Mouse (Mus musculus) CH12.LX (cell line): ENCODE results near the gene Zfp276. TPM values are rescaled to one million over a fixed set of nuclear protein-coding genes. Genes with fewer than 3 reads are reported as not detected.

Source experiments
- DNase-seq: peaks from one replicate; pipeline ENCODE4 v3.0.0-alpha.2; 2013; ENCODE audit errors: extremely low read depth
- H3K27ac ChIP-seq: 2 replicates; pipeline ENCODE4 v1.5.1; 2012; ENCODE audit warnings: low read depth, mild to moderate bottlenecking, control low read depth, moderate library complexity; ENCODE audit not compliant: insufficient read depth
- H3K27me3 ChIP-seq: replicated peaks from 2 replicates; pipeline ENCODE3; 2012; ENCODE audit warnings: inconsistent platforms
- H3K36me3 ChIP-seq, 2 experiments: replicated peaks in 1 of 2; 2 replicates each; pipeline versions ENCODE3 to v1.6.1; 2012; ENCODE audit warnings: inconsistent platforms in 1 of 2, low read length in 1 of 2, mild to moderate bottlenecking in 1 of 2, mixed read lengths in 1 of 2, moderate library complexity in 1 of 2; ENCODE audit not compliant: control insufficient read depth in 1 of 2, insufficient read depth in 1 of 2
- H3K4me1 ChIP-seq, 2 experiments: 2 replicates each; pipeline ENCODE4 v1.6.1; 2012; ENCODE audit warnings: inconsistent platforms in 1 of 2, moderate library complexity in 1 of 2; ENCODE audit not compliant: insufficient read depth in 2 of 2, control insufficient read depth in 1 of 2
- H3K4me2 ChIP-seq: 2 replicates; pipeline ENCODE4 v1.6.1; 2012; ENCODE audit warnings: low read depth, mild to moderate bottlenecking, control low read depth; ENCODE audit not compliant: poor library complexity, insufficient read depth, severe bottlenecking
- H3K4me3 ChIP-seq, 3 experiments: fragments of 150-350 bp in 1 of 3; sonication (generic) in 1 of 3; replicated peaks in 1 of 3; 2 replicates each; pipeline versions ENCODE3 to v1.5.1; 2011 to 2012; ENCODE audit warnings: low read depth in 2 of 3, low read length in 2 of 3, mild to moderate bottlenecking in 2 of 3, moderate library complexity in 2 of 3, control low read depth in 1 of 3, improper control_type of control experiment in 1 of 3, inconsistent platforms in 1 of 3, mixed read lengths in 1 of 3; ENCODE audit not compliant: poor library complexity in 1 of 3
- H3K79me2 ChIP-seq: replicated peaks from 2 replicates; pipeline ENCODE4 v1.6.1; 2012; ENCODE audit warnings: mild to moderate bottlenecking, moderate library complexity; ENCODE audit not compliant: control insufficient read depth, poor library complexity, insufficient read depth, severe bottlenecking; ENCODE audit errors: extremely low read depth
- H3K9ac ChIP-seq: 2 replicates; pipeline ENCODE4 v1.6.1; 2012; ENCODE audit warnings: low read depth, mild to moderate bottlenecking, control low read depth, moderate library complexity; ENCODE audit not compliant: insufficient read depth
- H3K9me3 ChIP-seq: replicated peaks from 2 replicates; pipeline ENCODE3; 2012; ENCODE audit warnings: low read length, inconsistent platforms, mixed read lengths
- CHD1 ChIP-seq: IDR thresholded peaks from 2 replicates; pipeline ENCODE4 v1.6.1; 2012; ENCODE audit warnings: low read depth, low read length, improper control_type of control experiment, inconsistent platforms
- CHD2 ChIP-seq: IDR thresholded peaks from 2 replicates; pipeline ENCODE4 v1.6.1; 2011; ENCODE audit warnings: low read length, improper control_type of control experiment
- CTCF ChIP-seq, 2 experiments: IDR thresholded peaks in 1 of 2; conservative IDR thresholded peaks in 1 of 2; 2 replicates each; pipeline ENCODE4 v1.5.1; 2011 to 2012; ENCODE audit warnings: low read depth in 2 of 2, low read length in 2 of 2, improper control_type of control experiment in 1 of 2, inconsistent platforms in 1 of 2, mild to moderate bottlenecking in 1 of 2, moderate library complexity in 1 of 2
- E2F4 ChIP-seq: IDR thresholded peaks from 2 replicates; pipeline ENCODE4 v1.6.1; 2011; ENCODE audit warnings: low read depth, low read length, improper control_type of control experiment; ENCODE audit not compliant: insufficient replicate concordance
- EP300 ChIP-seq: IDR thresholded peaks from 2 replicates; pipeline ENCODE4 v1.6.1; 2011; ENCODE audit warnings: low read length, improper control_type of control experiment
- GABPA ChIP-seq: IDR thresholded peaks from 2 replicates; pipeline ENCODE4 v1.6.1; 2012; ENCODE audit warnings: low read depth, low read length, improper control_type of control experiment, inconsistent platforms; ENCODE audit not compliant: insufficient replicate concordance
- IRF4 ChIP-seq: IDR thresholded peaks from 2 replicates; pipeline ENCODE4 v1.6.1; 2014; ENCODE audit warnings: low read depth, mild to moderate bottlenecking, inconsistent platforms, low read length, improper control_type of control experiment
- JUN ChIP-seq: IDR thresholded peaks from 2 replicates; pipeline ENCODE4 v1.6.1; 2011; ENCODE audit warnings: low read depth, mild to moderate bottlenecking, low read length, improper control_type of control experiment, moderate library complexity; ENCODE audit not compliant: insufficient read depth
- KAT2A ChIP-seq: IDR thresholded peaks from 2 replicates; pipeline ENCODE4 v1.6.1; 2012; ENCODE audit warnings: low read length, improper control_type of control experiment, inconsistent platforms; ENCODE audit not compliant: insufficient replicate concordance
- MAFK ChIP-seq: IDR thresholded peaks from 2 replicates; pipeline ENCODE4 v1.6.1; 2011; ENCODE audit warnings: low read length, improper control_type of control experiment; ENCODE audit not compliant: insufficient replicate concordance
- MAX ChIP-seq: IDR thresholded peaks from 2 replicates; pipeline ENCODE4 v1.6.1; 2011; ENCODE audit warnings: low read length, improper control_type of control experiment
- MAZ ChIP-seq: IDR thresholded peaks from 2 replicates; pipeline ENCODE4 v1.6.1; 2012; ENCODE audit warnings: low read depth, mild to moderate bottlenecking, inconsistent platforms, low read length, improper control_type of control experiment, moderate library complexity
- MEF2A ChIP-seq: IDR thresholded peaks from 2 replicates; pipeline ENCODE4 v1.6.1; 2014; ENCODE audit warnings: low read depth, mild to moderate bottlenecking, inconsistent platforms, low read length, improper control_type of control experiment, borderline replicate concordance
- MXI1 ChIP-seq: IDR thresholded peaks from 2 replicates; pipeline ENCODE4 v1.6.1; 2011; ENCODE audit warnings: mild to moderate bottlenecking, low read depth, low read length, improper control_type of control experiment
- MYC ChIP-seq: IDR thresholded peaks from 2 replicates; pipeline ENCODE4 v1.6.1; 2011; ENCODE audit warnings: low read depth, mild to moderate bottlenecking, improper control_type of control experiment, low read length
- NELFE ChIP-seq: IDR thresholded peaks from 2 replicates; pipeline ENCODE4 v1.6.1; 2011; ENCODE audit warnings: low read depth, low read length, improper control_type of control experiment
- NRF1 ChIP-seq: IDR thresholded peaks from 2 replicates; pipeline ENCODE4 v1.6.1; 2014; ENCODE audit warnings: low read depth, mild to moderate bottlenecking, inconsistent platforms, low read length, improper control_type of control experiment, moderate library complexity
- POLR2A ChIP-seq: IDR thresholded peaks from 2 replicates; pipeline ENCODE4 v1.6.1; 2011; ENCODE audit warnings: low read depth, mild to moderate bottlenecking, improper control_type of control experiment, low read length
- RAD21 ChIP-seq: IDR thresholded peaks from 2 replicates; pipeline ENCODE4 v1.6.1; 2011; ENCODE audit warnings: low read depth, mild to moderate bottlenecking, low read length, improper control_type of control experiment, moderate library complexity
- SMC3 ChIP-seq: IDR thresholded peaks from 2 replicates; pipeline ENCODE4 v1.6.1; 2011; ENCODE audit warnings: low read depth, low read length, improper control_type of control experiment
- TCF12 ChIP-seq: IDR thresholded peaks from 2 replicates; pipeline ENCODE4 v1.6.1; 2014; ENCODE audit warnings: low read depth, mild to moderate bottlenecking, inconsistent platforms, low read length, improper control_type of control experiment
- ZKSCAN1 ChIP-seq: IDR thresholded peaks from 2 replicates; pipeline ENCODE4 v1.6.1; 2012; ENCODE audit warnings: low read depth, inconsistent platforms, low read length, improper control_type of control experiment, borderline replicate concordance
- dilution Hi-C: fragments of 300-500 bp; cut with MboI; formaldehyde crosslinking; loops from 2 replicates; pipeline ENCODE4 v1.14.3; 2020; ENCODE audit warnings: low sequenced_read_pairs; ENCODE audit not compliant: extremely low pct_unique_long_range_greater_than_20kb, extremely low pct_ligation_motif_present
- in situ Hi-C: fragments of 300-500 bp; cut with MboI; formaldehyde crosslinking; loops from 3 replicates; pipeline ENCODE4 v1.14.3; 2019; ENCODE audit warnings: low sequenced_read_pairs, low pct_ligation_motif_present, low pct_unique_long_range_greater_than_20kb, mixed read lengths
- polyA plus RNA-seq: library from polyadenylated mRNA; unstranded; fragments of >175 nt; gene quantifications from 2 replicates; pipeline ENCODE4 v1.2.1, GENCODE M21; 2012; ENCODE audit warnings: low read depth; ENCODE audit not compliant: insufficient read length
- total RNA-seq, 2 experiments: library from RNA; depleted of rRNA; stranded (reverse); fragments of 300-350 nt in 1 of 2; fragments of >200 nt in 1 of 2; gene quantifications; 2 replicates each; pipeline ENCODE4 v1.2.3; 2012 to 2014

Zfp276 gene
- total and polyA plus RNA-seq, 3 experiments: 5.5 to 10.2 (median 8.7) TPM

GRCm38 (mm10) chr8:123242107-123242923 lies 11.7 kb upstream of the Zfp276 start:
- dilution Hi-C loops: no loop called here
- in situ Hi-C loops: no loop called here
- no peak overlapping the region for H3K4me3 ChIP-seq
- no peak overlapping the region for H3K9ac ChIP-seq
- H3K9me3 ChIP-seq: no peaks in the 10 kb centered on the region
- H3K4me2 ChIP-seq: no peak overlapping the region
- TF ChIP-seq MYC: no peak
- TF ChIP-seq POLR2A: no peak
- TF ChIP-seq MAX: no peak
- TF ChIP-seq GABPA: no peak
- TF ChIP-seq MAFK: no peak
- TF ChIP-seq NELFE: no peak
- TF ChIP-seq EP300: no peak
- TF ChIP-seq NRF1: no peak
- TF ChIP-seq MAZ: no peak
- no peak for TF ChIP-seq MXI1
- no peak for TF ChIP-seq ZKSCAN1
- TF ChIP-seq KAT2A: no peak
- TF ChIP-seq CTCF (conservative IDR thresholded peaks at IDR 0.05 in 1 of 2, IDR thresholded peaks at IDR 0.05 in 1 of 2; ENCODE audit: low read depth in 2 of 2, low read length in 2 of 2): no peak
- H3K27ac ChIP-seq: no peak overlapping the region
- H3K79me2 ChIP-seq: no peaks in the 10 kb centered on the region
- no peak for DNase-seq
- peaks cover 20 to 62% of the 10 kb centered on the region in 2 experiments for H3K36me3 ChIP-seq
- no peaks in the 10 kb centered on the region for H3K4me1 ChIP-seq
- H3K27me3 ChIP-seq: no peaks in the 10 kb centered on the region

- DNase-seq: no peak
- dilution Hi-C loops: no loop called here
- H3K4me2 ChIP-seq: no peak overlapping the region
- H3K9ac ChIP-seq: no peak overlapping the region
- peaks cover 27 to 70% of the 10 kb centered on the region in 2 experiments for H3K36me3 ChIP-seq
- H3K4me3 ChIP-seq: no peak overlapping the region
- TF ChIP-seq POLR2A (no peak), CTCF (conservative IDR thresholded peaks at IDR 0.05 in 1 of 2, IDR thresholded peaks at IDR 0.05 in 1 of 2; ENCODE audit: low read depth in 2 of 2, low read length in 2 of 2) (peak in 1 of 2 experiments; percentile 48; a peak in 2 of 4 replicates), RAD21 (peak; percentile 25), GABPA (no peak), JUN (no peak), E2F4 (no peak), IRF4 (no peak), MAFK (no peak), CHD2 (no peak), MAX (no peak), TCF12 (no peak), MEF2A (no peak), KAT2A (no peak), SMC3 (peak; percentile 38), CHD1 (no peak)
- H3K27me3 ChIP-seq: no peaks in the 10 kb centered on the region
- H3K9me3 ChIP-seq: no peaks in the 10 kb centered on the region
- in situ Hi-C loops: no loop called here
- H3K4me1 ChIP-seq: no peaks in the 10 kb centered on the region
- no peak overlapping the region for H3K27ac ChIP-seq
- no peaks in the 10 kb centered on the region for H3K79me2 ChIP-seq
These were observed 10.9 kb upstream of the Zfp276 start for GRCm38 (mm10) chr8:123243053-123243452.
